Mouse (Mus musculus): ENCODE measurements around the gene Gm11564. TPM values are rescaled to one million over a fixed set of nuclear protein-coding genes. Genes with fewer than 3 reads are reported as not detected.
"Not testable (repeated sequence)": the region's sequence is repeated elsewhere in the genome, so short reads cannot be mapped to it uniquely, and the experiment has no call there.

Gene Gm11564
- total and polyA plus RNA-seq, 3 experiments = not detected

GRCm38 (mm10) chr11:99846746-99847145 lies 31.3 kb upstream of the Gm11564 start:
- Histone ChIP-seq H3K4me1 (ENCODE audit: control insufficient read depth, insufficient read depth, low read length) (no peaks in the 10 kb centered on the region), H3K9ac (ENCODE audit: low read depth, low read length) (no peak overlapping the region), H3K4me3 (no peak overlapping the region), H3K27ac (no peak overlapping the region), H3K36me3 (ENCODE audit: control insufficient read depth, insufficient read depth, low read length) (no peaks in the 10 kb centered on the region), H3K79me2 (replicated peaks; ENCODE audit: control insufficient read depth, insufficient read depth, low read length) (no peaks in the 10 kb centered on the region), H3K27me3 (ENCODE audit: control insufficient read depth, insufficient read depth, low read length) (no peaks in the 10 kb centered on the region)
- WGBS = 72% methylated on average over 2 of the region's 2 CpGs
- DNase-seq = no peak
- TF ChIP-seq CTCF (IDR thresholded peaks at IDR 0.05) (no peak), EP300 (IDR thresholded peaks at IDR 0.05; ENCODE audit: insufficient read depth, low read depth, low read length) (no peak), POLR2A (IDR thresholded peaks at IDR 0.05; ENCODE audit: insufficient read depth, low read depth, low read length) (no peak)
- intact Hi-C loops (cut with DNase I) = no loop called here

DNA sequence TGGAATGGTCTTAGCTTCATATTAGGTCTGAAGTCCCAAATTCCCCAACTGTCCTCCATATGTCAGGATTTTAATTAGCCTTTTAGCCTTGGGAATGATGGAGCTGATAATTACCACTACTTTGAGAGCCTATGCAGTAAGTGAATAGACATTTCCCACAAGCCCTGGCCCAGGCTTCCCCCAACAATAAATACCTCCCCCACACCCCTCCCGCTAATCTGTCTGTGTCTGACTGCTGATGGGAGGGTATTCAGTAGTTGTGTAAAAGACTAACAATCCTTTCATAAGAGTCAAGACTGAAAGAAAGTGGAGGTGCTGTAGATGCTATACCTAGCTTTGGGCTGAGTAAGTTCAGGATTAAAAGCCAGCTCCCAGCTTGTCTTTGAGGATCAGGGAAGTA lies 26.7 kb upstream of the Gm11564 start:
- H3K9ac ChIP-seq (ENCODE audit: low read depth, low read length) = no peak overlapping the region
- no peaks in the 10 kb centered on the region for H3K36me3 ChIP-seq (ENCODE audit: control insufficient read depth, insufficient read depth, low read length)
- H3K4me3 ChIP-seq = no peak overlapping the region
- 73% methylated on average over 1 of the region's 1 CpGs for WGBS
- no peak overlapping the region for H3K27ac ChIP-seq
- no peak for DNase-seq
- no peaks in the 10 kb centered on the region for H3K4me1 ChIP-seq (ENCODE audit: control insufficient read depth, insufficient read depth, low read length)
- H3K79me2 ChIP-seq (replicated peaks; ENCODE audit: control insufficient read depth, insufficient read depth, low read length) = no peaks in the 10 kb centered on the region
- intact Hi-C loops (cut with DNase I) = no loop called here
- no peaks in the 10 kb centered on the region for H3K27me3 ChIP-seq (ENCODE audit: control insufficient read depth, insufficient read depth, low read length)
- TF ChIP-seq EP300 (IDR thresholded peaks at IDR 0.05; ENCODE audit: insufficient read depth, low read depth, low read length) (no peak), CTCF (IDR thresholded peaks at IDR 0.05) (no peak), POLR2A (IDR thresholded peaks at IDR 0.05; ENCODE audit: insufficient read depth, low read depth, low read length) (no peak)

DNA sequence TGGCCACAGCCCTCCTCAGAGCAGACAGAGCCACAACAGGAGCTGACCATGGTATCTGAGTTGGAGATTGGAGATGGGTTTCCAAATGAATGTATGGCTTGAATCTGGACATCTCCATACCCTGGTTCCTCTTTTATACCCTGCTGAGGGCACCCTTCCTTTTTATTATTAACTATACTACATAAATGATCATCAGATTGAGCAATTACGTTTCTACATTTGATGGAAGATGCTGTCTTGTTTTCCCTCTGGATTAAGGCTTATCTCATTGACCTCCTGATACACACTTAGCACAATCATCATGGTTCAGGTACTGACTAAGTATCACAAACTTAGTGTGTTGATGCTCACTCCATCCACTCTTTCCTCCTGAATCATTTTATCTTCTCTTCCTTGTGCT lies 22.5 kb upstream of the Gm11564 start, which contains the start of gene 2300003K06Rik:
TSS of gene 2300003K06Rik (minus strand) at position 101 of the 400 bp plus-strand sequence.
- no peak for TF ChIP-seq CTCF (IDR thresholded peaks at IDR 0.05)
- TF ChIP-seq POLR2A (IDR thresholded peaks at IDR 0.05; ENCODE audit: insufficient read depth, low read depth, low read length) = no peak
- TF ChIP-seq EP300 (IDR thresholded peaks at IDR 0.05; ENCODE audit: insufficient read depth, low read depth, low read length) = no peak
- H3K79me2 ChIP-seq (replicated peaks; ENCODE audit: control insufficient read depth, insufficient read depth, low read length) = no peaks in the 10 kb centered on the region
- no peak for DNase-seq

DNA sequence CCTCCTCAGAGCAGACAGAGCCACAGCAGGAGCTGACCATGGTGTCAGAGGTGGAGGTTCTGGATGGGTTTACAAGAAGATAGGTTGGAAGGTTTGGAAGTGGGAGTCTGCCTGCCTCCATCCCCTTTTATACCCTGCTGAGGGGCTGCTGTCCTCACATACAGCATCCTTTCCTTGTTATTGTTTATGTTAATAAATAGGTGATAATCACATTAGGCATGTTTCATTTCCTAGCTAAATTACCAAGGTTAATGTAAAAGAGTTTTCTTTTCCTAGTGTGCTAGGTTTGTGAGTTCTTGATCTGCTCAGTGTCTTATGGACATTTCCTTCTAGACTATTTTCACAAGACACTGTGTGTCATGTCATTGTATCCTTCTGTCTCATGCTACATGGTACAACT lies 5.7 kb downstream of the Gm11564 start, which contains the start of gene Krtap4-13:
TSS of gene Krtap4-13 (minus strand) at position 101 of the 400 bp plus-strand sequence.
- intact Hi-C loops (cut with DNase I) = not testable (repeated sequence)

More for the DNA sequence above, 22.5 kb upstream of the Gm11564 start, which contains the start of gene 2300003K06Rik:
- intact Hi-C loops (cut with DNase I) = no loop called here
- Histone ChIP-seq H3K36me3 (ENCODE audit: control insufficient read depth, insufficient read depth, low read length) (no peaks in the 10 kb centered on the region), H3K4me3 (no peak within 1 kb of the TSS), H3K27ac (no peak within 1 kb of the TSS), H3K9ac (ENCODE audit: low read depth, low read length) (no peak within 1 kb of the TSS), H3K27me3 (ENCODE audit: control insufficient read depth, insufficient read depth, low read length) (no peaks in the 10 kb centered on the region), H3K4me1 (ENCODE audit: control insufficient read depth, insufficient read depth, low read length) (no peaks in the 10 kb centered on the region)
- 43% methylated on average over 1 of the region's 1 CpGs for WGBS

DNA sequence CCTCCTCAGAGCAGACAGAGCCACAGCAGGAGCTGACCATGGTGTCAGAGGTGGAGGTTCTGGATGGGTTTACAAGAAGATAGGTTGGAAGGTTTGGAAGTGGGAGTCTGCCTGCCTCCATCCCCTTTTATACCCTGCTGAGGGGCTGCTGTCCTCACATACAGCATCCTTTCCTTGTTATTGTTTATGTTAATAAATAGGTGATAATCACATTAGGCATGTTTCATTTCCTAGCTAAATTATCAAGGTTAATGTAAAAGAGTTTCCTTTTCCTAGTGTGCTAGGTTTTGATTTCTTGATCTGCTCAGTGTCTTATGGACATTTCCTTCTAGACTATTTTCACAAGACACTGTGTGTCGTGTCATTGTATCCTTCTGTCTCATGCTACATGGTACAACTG lies 11.1 kb downstream of the Gm11564 start, which contains the start of gene Gm11554:
TSS of gene Gm11554 (minus strand) at position 101 of the 400 bp plus-strand sequence.
- H3K4me1 ChIP-seq (ENCODE audit: control insufficient read depth, insufficient read depth, low read length); DNase-seq; H3K79me2 ChIP-seq (replicated peaks; ENCODE audit: control insufficient read depth, insufficient read depth, low read length); H3K4me3 ChIP-seq; H3K27ac ChIP-seq; H3K36me3 ChIP-seq (ENCODE audit: control insufficient read depth, insufficient read depth, low read length); intact Hi-C loops (cut with DNase I); H3K27me3 ChIP-seq (ENCODE audit: control insufficient read depth, insufficient read depth, low read length); H3K9ac ChIP-seq (ENCODE audit: low read depth, low read length): not testable (repeated sequence)
- no CpG with 5 or more reads among the region's 1 CpGs for WGBS

More for the DNA sequence above, 5.7 kb downstream of the Gm11564 start, which contains the start of gene Krtap4-13:
- DNase-seq; H3K27ac ChIP-seq; H3K4me1 ChIP-seq (ENCODE audit: control insufficient read depth, insufficient read depth, low read length); H3K4me3 ChIP-seq; H3K36me3 ChIP-seq (ENCODE audit: control insufficient read depth, insufficient read depth, low read length); H3K27me3 ChIP-seq (ENCODE audit: control insufficient read depth, insufficient read depth, low read length); H3K9ac ChIP-seq (ENCODE audit: low read depth, low read length); H3K79me2 ChIP-seq (replicated peaks; ENCODE audit: control insufficient read depth, insufficient read depth, low read length): not testable (repeated sequence)

DNA sequence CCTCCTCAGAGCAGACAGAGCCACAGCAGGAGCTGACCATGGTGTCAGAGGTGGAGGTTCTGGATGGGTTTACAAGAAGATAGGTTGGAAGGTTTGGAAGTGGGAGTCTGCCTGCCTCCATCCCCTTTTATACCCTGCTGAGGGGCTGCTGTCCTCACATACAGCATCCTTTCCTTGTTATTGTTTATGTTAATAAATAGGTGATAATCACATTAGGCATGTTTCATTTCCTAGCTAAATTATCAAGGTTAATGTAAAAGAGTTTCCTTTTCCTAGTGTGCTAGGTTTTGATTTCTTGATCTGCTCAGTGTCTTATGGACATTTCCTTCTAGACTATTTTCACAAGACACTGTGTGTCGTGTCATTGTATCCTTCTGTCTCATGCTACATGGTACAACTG lies 16.6 kb downstream of the Gm11564 start, which contains the start of gene Gm11569:
TSS of gene Gm11569 (minus strand) at position 101 of the 400 bp plus-strand sequence.
- H3K4me1 ChIP-seq (ENCODE audit: control insufficient read depth, insufficient read depth, low read length); H3K9ac ChIP-seq (ENCODE audit: low read depth, low read length); intact Hi-C loops (cut with DNase I); H3K36me3 ChIP-seq (ENCODE audit: control insufficient read depth, insufficient read depth, low read length); H3K79me2 ChIP-seq (replicated peaks; ENCODE audit: control insufficient read depth, insufficient read depth, low read length); H3K4me3 ChIP-seq; H3K27me3 ChIP-seq (ENCODE audit: control insufficient read depth, insufficient read depth, low read length); H3K27ac ChIP-seq; DNase-seq: not testable (repeated sequence)
- no CpG with 5 or more reads among the region's 1 CpGs for WGBS

All from heart, adult 2 months (tissue).